Mouse (Mus musculus) v-Abl transformed pro-B cells (cell line): Measurements from ENCODE around the gene Psapl1.

Experiments used
- in situ Hi-C, 2 experiments: fragments of 400-800 bp; cut with MboI; formaldehyde crosslinking; loops; one replicate each; pipeline ENCODE4 v1.15.1; 2025; ENCODE audit not compliant: unreplicated experiment in 2 of 2

The Psapl1 gene

GRCm38 (mm10) chr5:36203916-36204315 lies at the start of gene Psapl1:
Gene Psapl1, plus strand, starts transcription at chr5:36204021.
- in situ Hi-C loops: no loop called here

- in situ Hi-C loops: loop anchor here in 1 of 2 experiments (5.0 kb wide), 1 partner anchor 52 kb away; no protein-coding TSS in a partner anchor
These were observed 48.8 kb upstream of the Psapl1 start for GRCm38 (mm10) chr5:36154879-36155485.

- in situ Hi-C loops: no loop called here
These were observed 38.2 kb upstream of the Psapl1 start for GRCm38 (mm10) chr5:36165424-36166302.

DNA sequence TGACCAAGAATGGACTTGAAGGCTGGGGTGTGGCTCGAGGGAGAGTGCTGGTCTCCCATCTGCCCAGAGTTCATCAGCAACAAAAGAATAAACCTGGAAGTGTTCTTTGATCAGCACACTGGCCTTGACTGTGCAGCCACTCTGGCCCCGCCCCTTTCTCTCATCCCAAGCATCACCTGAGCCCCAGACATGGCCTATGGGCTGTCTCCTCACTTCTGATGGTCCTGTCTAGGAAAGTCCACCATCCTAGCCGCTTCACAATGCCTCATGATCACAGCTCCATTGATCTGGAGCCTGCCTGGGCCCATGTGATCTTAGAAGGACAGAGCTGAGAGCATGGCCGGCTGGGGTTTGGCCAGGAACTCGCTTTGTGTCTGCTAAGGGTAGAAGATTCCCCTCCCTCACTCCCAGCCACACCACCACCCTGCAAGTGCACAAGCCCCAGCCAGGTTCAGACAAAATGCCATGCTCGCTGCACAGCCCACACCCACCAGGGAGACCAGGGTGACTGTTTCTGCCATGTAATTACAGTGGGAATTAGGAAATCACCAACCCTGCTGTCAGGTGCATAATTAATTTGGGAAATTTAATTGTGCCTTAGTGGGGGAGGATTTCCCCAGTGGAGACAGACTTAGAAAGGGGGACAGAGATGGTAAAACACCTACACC lies 37.3 kb upstream of the Psapl1 start:
- in situ Hi-C loops: no loop called here

DNA sequence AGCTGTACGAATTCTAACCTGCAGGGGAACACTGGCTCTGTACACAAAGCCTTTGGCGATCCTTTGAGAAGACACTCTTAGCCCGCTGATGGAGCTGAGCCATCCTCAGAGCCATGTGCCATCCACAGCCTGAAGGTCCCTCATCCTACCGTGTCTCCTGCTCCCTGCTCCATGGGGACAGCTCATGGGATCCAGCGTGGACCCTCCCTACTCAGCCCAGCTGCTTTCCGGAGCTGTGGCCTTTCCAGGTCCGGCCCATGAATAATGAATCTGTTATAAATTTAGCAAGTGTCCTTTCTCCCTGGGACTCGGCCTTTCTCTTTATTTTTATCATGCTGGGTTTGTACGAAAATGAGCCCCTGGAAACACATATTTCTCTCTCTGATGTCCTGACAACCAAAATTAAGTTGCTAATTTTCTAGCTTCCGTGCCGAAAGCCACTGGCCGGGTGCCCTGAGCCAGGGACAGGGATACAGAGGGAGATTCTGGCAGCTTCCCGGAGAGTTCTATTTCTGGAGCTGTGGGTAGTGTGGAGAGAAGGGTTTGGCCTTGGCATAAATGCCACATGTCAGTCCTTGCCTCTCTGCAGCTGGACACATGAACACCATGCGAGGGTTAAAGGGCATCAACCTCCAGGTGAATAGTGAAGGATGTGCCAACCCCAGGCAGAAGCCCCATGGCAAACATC lies 34.7 kb upstream of the Psapl1 start:
- in situ Hi-C loops: no loop called here

GRCm38 (mm10) chr5:36174569-36175115 lies 29.2 kb upstream of the Psapl1 start:
- in situ Hi-C loops: no loop called here

GRCm38 (mm10) chr5:36176409-36176808 lies 27.4 kb upstream of the Psapl1 start:
- in situ Hi-C loops: no loop called here

DNA sequence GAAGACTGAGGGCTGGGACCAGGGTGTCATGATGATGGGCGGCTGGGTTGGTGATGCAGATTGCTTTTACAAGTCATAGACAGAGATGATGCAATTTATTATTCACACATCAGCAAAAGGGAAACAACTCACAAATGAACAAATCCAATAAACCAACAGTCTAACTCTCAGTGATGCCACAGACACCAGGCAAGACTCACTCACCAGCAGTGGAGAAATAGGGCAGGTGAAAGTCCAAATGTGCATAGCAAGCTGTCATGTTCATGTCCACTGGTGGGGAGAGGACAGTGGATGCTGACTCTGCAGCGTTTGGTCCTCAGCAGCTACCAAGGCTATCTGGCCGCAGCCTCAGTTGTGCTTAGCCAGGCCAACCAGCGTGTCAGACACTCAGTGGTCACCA lies 26.9 kb upstream of the Psapl1 start:
- in situ Hi-C loops: no loop called here

- in situ Hi-C loops: no loop called here
These were observed 25.6 kb upstream of the Psapl1 start for GRCm38 (mm10) chr5:36178215-36178614.

GRCm38 (mm10) chr5:36178785-36179184 lies 25.0 kb upstream of the Psapl1 start:
- in situ Hi-C loops: no loop called here

- in situ Hi-C loops: no loop called here
These were observed 24.1 kb upstream of the Psapl1 start for GRCm38 (mm10) chr5:36179708-36180107.

DNA sequence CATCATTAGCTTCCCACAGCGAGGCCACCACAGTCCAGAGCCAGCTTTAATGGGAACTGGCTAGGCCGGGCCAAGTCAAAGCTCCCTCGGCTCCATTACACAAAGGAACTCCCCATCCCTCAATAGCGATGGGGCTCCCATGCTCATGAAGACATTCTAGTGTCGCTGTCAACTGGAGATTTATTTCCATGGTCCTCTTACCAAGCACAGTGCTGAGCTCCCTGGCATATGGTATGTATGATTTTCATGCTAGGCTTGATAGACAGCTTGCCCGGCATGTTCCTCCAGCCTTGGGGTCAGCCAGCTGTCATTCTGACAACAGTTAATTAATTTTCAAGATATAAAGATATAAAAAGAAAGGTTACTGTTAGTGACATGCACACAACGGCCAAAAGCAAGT lies 21.5 kb upstream of the Psapl1 start:
- in situ Hi-C loops: no loop called here

DNA sequence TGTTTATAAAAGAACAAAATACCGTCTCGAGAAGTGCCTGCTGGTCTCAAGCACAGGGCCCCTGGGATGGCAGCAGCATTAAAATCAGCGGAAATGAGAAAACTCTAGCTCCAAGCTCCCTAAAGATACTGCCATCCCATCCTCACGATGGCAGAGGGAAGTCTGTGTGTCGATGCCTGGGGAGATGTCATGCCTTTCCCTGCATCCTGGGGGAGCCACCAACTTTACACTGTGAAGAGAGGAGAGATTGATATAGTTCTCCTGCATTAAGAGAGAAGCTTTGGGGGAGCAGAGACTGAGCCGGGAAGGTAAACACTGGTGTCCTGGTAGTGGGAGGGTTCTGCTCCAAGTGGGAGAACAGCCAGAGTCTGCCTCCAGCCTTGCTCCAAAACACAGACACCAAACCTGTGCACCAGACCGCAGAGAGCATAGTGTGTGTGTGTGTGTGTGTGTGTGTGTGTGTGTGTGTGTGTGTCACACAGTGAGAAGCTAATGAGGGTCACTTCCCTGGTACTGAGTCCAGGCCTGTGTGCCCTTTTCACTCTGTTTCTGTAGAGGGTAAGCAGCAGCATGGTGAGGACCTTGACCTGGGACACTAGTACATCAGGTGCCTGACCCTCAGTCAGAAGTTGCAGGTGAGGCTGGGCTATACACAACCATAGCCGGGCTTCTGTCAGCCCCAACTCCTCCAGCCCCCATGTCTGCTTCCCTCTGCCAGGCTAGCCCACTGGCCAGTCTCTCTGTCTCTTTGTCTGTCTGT lies 17.3 kb upstream of the Psapl1 start:
- in situ Hi-C loops: no loop called here

DNA sequence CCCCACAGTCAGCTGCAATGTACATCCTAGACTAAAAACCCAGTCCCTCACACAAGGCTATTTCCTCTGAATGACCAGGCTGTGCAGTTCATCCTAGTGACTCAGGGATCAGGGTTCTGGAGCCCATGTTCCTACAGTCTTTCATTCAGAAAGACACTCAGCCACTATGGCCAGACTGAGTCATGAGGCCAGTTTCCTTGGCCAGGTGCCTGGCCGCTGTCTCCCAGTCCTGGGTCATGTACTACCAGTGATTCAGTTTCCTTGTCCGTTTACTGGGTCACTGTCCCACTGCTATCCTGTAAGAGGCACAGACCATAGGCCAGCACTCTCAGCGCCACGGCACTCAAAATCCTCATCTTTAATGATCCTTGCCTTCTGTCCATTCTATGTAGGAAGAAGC lies 15.5 kb upstream of the Psapl1 start:
- in situ Hi-C loops: no loop called here

DNA sequence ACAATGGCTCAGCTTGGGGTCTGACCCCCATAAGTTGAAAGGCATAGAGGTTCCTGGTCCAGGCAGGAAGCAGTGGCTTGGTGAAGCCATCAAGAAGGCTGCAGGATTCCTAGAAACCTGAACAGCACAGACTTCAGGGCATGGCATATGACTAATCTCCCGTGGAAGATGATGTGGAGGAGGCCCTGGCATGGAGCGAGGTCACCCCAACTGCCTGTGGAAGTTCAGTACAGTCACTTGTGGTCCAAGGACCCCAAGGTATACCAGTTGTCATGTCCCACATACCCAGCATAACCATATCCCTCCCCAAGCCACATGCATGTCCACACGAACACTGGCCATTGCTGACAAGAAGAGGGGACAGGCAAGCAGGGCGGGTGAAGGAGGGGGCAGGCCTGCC lies 12.5 kb upstream of the Psapl1 start:
- in situ Hi-C loops: no loop called here

- in situ Hi-C loops: no loop called here
These were observed 11.9 kb upstream of the Psapl1 start for GRCm38 (mm10) chr5:36191876-36192275.

GRCm38 (mm10) chr5:36192677-36193076 lies 11.1 kb upstream of the Psapl1 start:
- in situ Hi-C loops: no loop called here

GRCm38 (mm10) chr5:36194631-36195030 lies 9.2 kb upstream of the Psapl1 start:
- in situ Hi-C loops: no loop called here

- in situ Hi-C loops: no loop called here
These were observed 8.4 kb upstream of the Psapl1 start for GRCm38 (mm10) chr5:36195436-36195835.

DNA sequence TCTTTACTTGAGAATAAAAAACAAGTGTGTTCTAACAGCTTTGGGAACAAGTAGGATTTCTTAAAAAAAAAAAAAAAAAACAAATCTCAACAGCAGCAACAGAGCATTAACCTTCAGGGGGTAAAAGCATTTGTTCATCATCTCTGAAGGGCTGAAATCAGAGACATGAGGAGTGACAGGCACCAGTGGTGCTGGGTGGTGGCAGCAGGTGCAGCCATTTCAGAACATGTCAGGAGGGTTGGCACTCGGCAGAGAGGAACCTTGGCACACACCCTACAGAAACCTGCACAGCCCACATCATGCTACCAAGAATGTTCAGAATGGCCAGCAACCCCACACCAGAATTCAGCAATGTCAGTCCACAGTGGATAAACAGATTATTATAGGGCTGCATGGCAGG lies 4.3 kb upstream of the Psapl1 start:
- in situ Hi-C loops: no loop called here
